Mouse (Mus musculus): ENCODE results near the gene Tmem260. TPM values are rescaled to one million over a fixed set of nuclear protein-coding genes. Genes with fewer than 3 reads are reported as not detected.

Tmem260 gene
- polyA plus RNA-seq, 1 experiment from 2014 or later: 26.4 TPM

GRCm38 (mm10) chr14:48503691-48504565, 58.0 kb downstream of the Tmem260 start:
- Histone ChIP-seq H3K4me2 (ENCODE audit: low read depth, low read length, severe bottlenecking) (peak overlapping the region; percentile 35; the same call in 1 of the 2 replicates), H3K4me1 (replicated peaks; ENCODE audit: control insufficient read depth, insufficient read depth, low read length) (peaks cover 6% of the 10 kb centered on the region; the same call in 1 of the 2 replicates), H3K36me3 (ENCODE audit: control insufficient read depth, insufficient read depth, low read length) (no peaks in the 10 kb centered on the region), H3K27me3 (ENCODE audit: control insufficient read depth, insufficient read depth, low read length) (peaks cover 7% of the 10 kb centered on the region; the same call in 1 of the 2 replicates), H3K9me3 (ENCODE audit: control insufficient read depth, low read length) (no peaks in the 10 kb centered on the region), H3K4me3 (ENCODE audit: low read depth, low read length) (no peak overlapping the region), H3K27ac (ENCODE audit: low read depth, low read length) (no peak overlapping the region), H3K9ac (ENCODE audit: low read length) (0 out of 2 replicates have a peak overlapping the region, but pooled peaks have one; percentile 28)
- DNase-seq (ENCODE audit: low spot score) (no peak), ATAC-seq (replicated peaks; ENCODE audit: low FRiP score) (no peak)
- WGBS: 25% methylated on average over 18 of the region's 18 CpGs

DNA sequence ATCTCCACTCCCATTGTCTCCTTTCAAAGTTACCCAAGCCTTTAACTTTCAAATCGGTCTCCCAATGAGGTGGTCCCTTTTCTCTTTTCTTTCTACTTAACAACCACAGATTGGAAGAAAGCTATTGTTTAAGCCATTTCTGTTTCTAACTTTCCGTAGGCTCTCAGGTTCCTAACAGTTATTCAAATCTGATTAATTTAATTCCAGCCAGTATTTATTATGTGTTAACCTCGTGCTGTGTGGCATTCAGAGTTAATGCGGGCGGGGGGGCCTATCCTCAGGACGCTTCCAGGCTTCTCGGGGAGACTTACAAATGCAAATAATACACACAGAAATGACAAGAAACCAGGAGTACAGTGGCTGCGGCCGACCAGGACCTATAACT, 58.6 kb downstream of the Tmem260 start:
- H3K27ac ChIP-seq (ENCODE audit: low read depth, low read length): no peak overlapping the region
- WGBS: 14% methylated on average over 9 of the region's 9 CpGs
- ATAC-seq (replicated peaks; ENCODE audit: low FRiP score) (no peak), DNase-seq (ENCODE audit: low spot score) (no peak)
- H3K4me1 ChIP-seq (replicated peaks; ENCODE audit: control insufficient read depth, insufficient read depth, low read length): peaks cover 6% of the 10 kb centered on the region; the same call in 1 of the 2 replicates
- H3K27me3 ChIP-seq (ENCODE audit: control insufficient read depth, insufficient read depth, low read length): peaks cover 13% of the 10 kb centered on the region; the same call in 1 of the 2 replicates
- no peak overlapping the region for H3K4me2 ChIP-seq (ENCODE audit: low read depth, low read length, severe bottlenecking)
- 0 out of 2 replicates have a peak overlapping the region, but pooled peaks have one; percentile 28 for H3K9ac ChIP-seq (ENCODE audit: low read length)
- H3K36me3 ChIP-seq (ENCODE audit: control insufficient read depth, insufficient read depth, low read length): no peaks in the 10 kb centered on the region
- H3K4me3 ChIP-seq (ENCODE audit: low read depth, low read length): no peak overlapping the region
- H3K9me3 ChIP-seq (ENCODE audit: control insufficient read depth, low read length): no peaks in the 10 kb centered on the region

GRCm38 (mm10) chr14:48505606-48506005, 59.7 kb downstream of the Tmem260 start:
- no peak overlapping the region for H3K4me3 ChIP-seq (ENCODE audit: low read depth, low read length)
- no peaks in the 10 kb centered on the region for H3K9me3 ChIP-seq (ENCODE audit: control insufficient read depth, low read length)
- no peaks in the 10 kb centered on the region for H3K36me3 ChIP-seq (ENCODE audit: control insufficient read depth, insufficient read depth, low read length)
- DNase-seq (ENCODE audit: low spot score) (no peak), ATAC-seq (replicated peaks; ENCODE audit: low FRiP score) (no peak)
- 94% methylated on average over 12 of the region's 12 CpGs for WGBS
- peaks cover 6% of the 10 kb centered on the region; the same call in 1 of the 2 replicates for H3K4me1 ChIP-seq (replicated peaks; ENCODE audit: control insufficient read depth, insufficient read depth, low read length)
- peaks cover 23% of the 10 kb centered on the region for H3K27me3 ChIP-seq (ENCODE audit: control insufficient read depth, insufficient read depth, low read length)
- H3K9ac ChIP-seq (ENCODE audit: low read length): no peak overlapping the region
- H3K27ac ChIP-seq (ENCODE audit: low read depth, low read length): no peak overlapping the region
- no peak overlapping the region for H3K4me2 ChIP-seq (ENCODE audit: low read depth, low read length, severe bottlenecking)

DNA sequence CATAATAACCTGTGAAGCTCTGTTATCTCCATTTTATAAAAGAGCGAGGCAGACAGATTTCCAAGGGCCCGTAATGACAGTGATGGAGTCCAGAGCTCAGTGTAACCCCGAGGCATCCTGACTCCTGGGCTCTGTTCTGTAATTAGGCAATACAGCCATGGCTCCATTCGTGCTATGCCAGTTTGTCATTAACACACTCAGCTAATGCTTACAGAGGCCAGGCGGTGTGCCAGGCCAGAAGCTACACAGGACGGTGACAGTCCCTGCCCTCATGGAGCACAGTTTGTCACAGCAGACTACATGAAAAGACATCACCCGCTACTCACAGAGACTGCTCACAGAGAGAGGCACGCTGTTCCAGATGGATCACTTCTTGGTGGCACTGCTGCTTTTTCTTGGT, 61.5 kb downstream of the Tmem260 start:
- DNase-seq (ENCODE audit: low spot score): peak; percentile 31
- peaks cover 12% of the 10 kb centered on the region; the same call in 1 of the 2 replicates for H3K4me1 ChIP-seq (replicated peaks; ENCODE audit: control insufficient read depth, insufficient read depth, low read length)
- no peaks in the 10 kb centered on the region for H3K36me3 ChIP-seq (ENCODE audit: control insufficient read depth, insufficient read depth, low read length)
- no peak for ATAC-seq (replicated peaks; ENCODE audit: low FRiP score)
- WGBS: 85% methylated on average over 8 of the region's 8 CpGs
- no peaks in the 10 kb centered on the region for H3K9me3 ChIP-seq (ENCODE audit: control insufficient read depth, low read length)
- H3K9ac ChIP-seq (ENCODE audit: low read length): no peak overlapping the region
- H3K4me3 ChIP-seq (ENCODE audit: low read depth, low read length): no peak overlapping the region
- H3K27me3 ChIP-seq (ENCODE audit: control insufficient read depth, insufficient read depth, low read length): peaks cover 27% of the 10 kb centered on the region
- no peak overlapping the region for H3K27ac ChIP-seq (ENCODE audit: low read depth, low read length)
- no peak overlapping the region for H3K4me2 ChIP-seq (ENCODE audit: low read depth, low read length, severe bottlenecking)

- ATAC-seq (replicated peaks; ENCODE audit: low FRiP score) (no peak), DNase-seq (ENCODE audit: low spot score) (no peak)
- H3K4me1 ChIP-seq (replicated peaks; ENCODE audit: control insufficient read depth, insufficient read depth, low read length): peaks cover 15% of the 10 kb centered on the region; the same call in 1 of the 2 replicates
- no peaks in the 10 kb centered on the region for H3K9me3 ChIP-seq (ENCODE audit: control insufficient read depth, low read length)
- H3K27me3 ChIP-seq (ENCODE audit: control insufficient read depth, insufficient read depth, low read length): peaks cover 23% of the 10 kb centered on the region
- H3K36me3 ChIP-seq (ENCODE audit: control insufficient read depth, insufficient read depth, low read length): no peaks in the 10 kb centered on the region
- H3K27ac ChIP-seq (ENCODE audit: low read depth, low read length): no peak overlapping the region
- H3K4me2 ChIP-seq (ENCODE audit: low read depth, low read length, severe bottlenecking): no peak overlapping the region
- WGBS: 90% methylated on average over 5 of the region's 5 CpGs
- H3K9ac ChIP-seq (ENCODE audit: low read length): no peak overlapping the region
- no peak overlapping the region for H3K4me3 ChIP-seq (ENCODE audit: low read depth, low read length)
Measured at GRCm38 (mm10) chr14:48509131-48509530, 63.2 kb downstream of the Tmem260 start.

DNA sequence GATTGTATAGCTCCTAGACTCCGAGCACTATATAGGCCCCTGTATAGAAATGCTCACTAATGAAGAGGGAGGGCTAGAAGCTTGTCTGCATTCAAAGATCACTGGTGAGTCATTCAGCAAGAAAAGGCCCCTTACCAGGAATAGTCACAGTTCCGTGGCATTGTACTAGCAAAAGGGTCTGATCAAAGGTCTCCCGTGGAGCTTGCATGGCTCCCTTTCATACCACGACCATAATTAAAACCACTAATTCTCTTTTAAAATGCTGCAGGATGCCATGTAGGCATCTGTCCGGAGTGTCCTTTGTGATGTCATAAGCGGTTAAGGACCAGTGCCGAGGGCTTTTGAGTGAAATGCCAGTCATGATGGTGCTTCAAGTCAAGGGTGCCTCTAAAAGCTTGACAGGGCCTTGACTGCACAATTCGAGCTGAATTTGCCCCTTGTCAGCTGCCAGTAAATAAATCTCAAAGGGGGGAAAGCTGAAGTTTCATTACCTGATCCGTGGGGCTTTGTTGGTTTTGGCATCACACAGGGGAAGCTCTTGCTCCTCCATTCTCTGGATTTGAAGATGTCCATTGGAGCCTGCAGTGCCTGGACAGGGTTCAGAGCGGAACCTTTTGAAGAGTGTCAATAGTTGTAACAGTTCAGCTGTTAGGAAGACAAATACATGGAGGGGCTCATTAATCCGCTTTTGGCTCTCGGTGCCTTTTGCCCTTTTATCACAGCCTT, 67.3 kb downstream of the Tmem260 start:
- peak overlapping the region; percentile 18; the same call in 1 of the 2 replicates for H3K4me2 ChIP-seq (ENCODE audit: low read depth, low read length, severe bottlenecking)
- no peak overlapping the region for H3K9ac ChIP-seq (ENCODE audit: low read length)
- DNase-seq (ENCODE audit: low spot score) (peak; percentile 77), ATAC-seq (replicated peaks; ENCODE audit: low FRiP score) (peak; percentile 95)
- no peaks in the 10 kb centered on the region for H3K36me3 ChIP-seq (ENCODE audit: control insufficient read depth, insufficient read depth, low read length)
- H3K4me3 ChIP-seq (ENCODE audit: low read depth, low read length): no peak overlapping the region
- H3K4me1 ChIP-seq (replicated peaks; ENCODE audit: control insufficient read depth, insufficient read depth, low read length): peaks cover 12% of the 10 kb centered on the region; the same call in 1 of the 2 replicates
- peaks cover 28% of the 10 kb centered on the region for H3K27me3 ChIP-seq (ENCODE audit: control insufficient read depth, insufficient read depth, low read length)
- 9% methylated on average over 12 of the region's 12 CpGs for WGBS
- peak overlapping the region; percentile 47; the same call in 1 of the 2 replicates for H3K27ac ChIP-seq (ENCODE audit: low read depth, low read length)
- H3K9me3 ChIP-seq (ENCODE audit: control insufficient read depth, low read length): no peaks in the 10 kb centered on the region

DNA sequence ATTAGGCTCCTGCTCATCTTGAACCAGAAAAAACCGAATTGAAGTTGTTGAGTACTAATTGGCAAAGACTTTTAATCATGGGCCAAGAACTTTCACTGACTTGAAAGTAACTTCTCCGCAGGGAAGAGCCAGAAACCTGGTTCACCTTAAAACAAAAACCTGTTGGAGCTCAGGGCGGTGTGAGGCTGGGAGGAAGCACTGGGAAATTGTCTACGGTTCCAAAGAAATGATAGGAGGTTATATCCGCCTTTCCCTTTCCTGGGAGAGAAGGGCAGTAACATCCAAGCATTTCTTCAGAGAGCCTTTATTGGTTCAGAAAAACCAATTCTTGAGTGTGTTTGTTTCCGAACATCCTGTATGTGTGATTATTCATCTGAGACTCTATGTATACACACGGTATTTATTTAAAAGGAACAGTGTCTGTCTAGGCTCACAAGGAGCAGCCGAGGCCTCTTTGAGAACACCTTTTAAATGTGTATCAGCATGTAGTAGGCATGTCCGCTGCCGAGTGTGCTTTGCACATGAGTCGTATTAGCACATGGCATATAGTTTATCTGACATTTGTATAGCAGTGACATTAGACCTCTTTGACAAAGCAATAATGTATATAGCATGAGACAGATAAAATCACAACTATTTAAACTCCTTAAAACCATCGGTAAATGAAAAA, 68.0 kb downstream of the Tmem260 start:
- Histone ChIP-seq H3K9me3 (ENCODE audit: control insufficient read depth, low read length) (no peaks in the 10 kb centered on the region), H3K4me1 (replicated peaks; ENCODE audit: control insufficient read depth, insufficient read depth, low read length) (peaks cover 12% of the 10 kb centered on the region; the same call in 1 of the 2 replicates), H3K36me3 (ENCODE audit: control insufficient read depth, insufficient read depth, low read length) (no peaks in the 10 kb centered on the region), H3K9ac (ENCODE audit: low read length) (no peak overlapping the region), H3K27me3 (ENCODE audit: control insufficient read depth, insufficient read depth, low read length) (peaks cover 26% of the 10 kb centered on the region), H3K4me2 (ENCODE audit: low read depth, low read length, severe bottlenecking) (peak overlapping the region; percentile 18; the same call in 1 of the 2 replicates), H3K27ac (ENCODE audit: low read depth, low read length) (peak overlapping the region; percentile 47; the same call in 1 of the 2 replicates), H3K4me3 (ENCODE audit: low read depth, low read length) (no peak overlapping the region)
- no peak for ATAC-seq (replicated peaks; ENCODE audit: low FRiP score)
- 43% methylated on average over 12 of the region's 12 CpGs for WGBS
- DNase-seq (ENCODE audit: low spot score): no peak

GRCm38 (mm10) chr14:48514620-48515019, 68.7 kb downstream of the Tmem260 start:
- peaks cover 20% of the 10 kb centered on the region for H3K27me3 ChIP-seq (ENCODE audit: control insufficient read depth, insufficient read depth, low read length)
- WGBS: 33% methylated on average over 7 of the region's 7 CpGs

More at GRCm38 (mm10) chr14:48514620-48515019, 68.7 kb downstream of the Tmem260 start:
- H3K4me2 ChIP-seq (ENCODE audit: low read depth, low read length, severe bottlenecking): no peak overlapping the region
- H3K36me3 ChIP-seq (ENCODE audit: control insufficient read depth, insufficient read depth, low read length): no peaks in the 10 kb centered on the region
- H3K4me1 ChIP-seq (replicated peaks; ENCODE audit: control insufficient read depth, insufficient read depth, low read length): peaks cover 12% of the 10 kb centered on the region; the same call in 1 of the 2 replicates
- no peak overlapping the region for H3K9ac ChIP-seq (ENCODE audit: low read length)
- no peak overlapping the region for H3K27ac ChIP-seq (ENCODE audit: low read depth, low read length)
- ATAC-seq (replicated peaks; ENCODE audit: low FRiP score) (no peak), DNase-seq (ENCODE audit: low spot score) (no peak)
- H3K4me3 ChIP-seq (ENCODE audit: low read depth, low read length): no peak overlapping the region
- H3K9me3 ChIP-seq (ENCODE audit: control insufficient read depth, low read length): no peaks in the 10 kb centered on the region
